Mouse (Mus musculus) 3T3-L1 (cell line): Measurements from ENCODE around the gene Ccdc13.

Source experiments
- DNase-seq: peaks from one replicate; pipeline ENCODE4 v3.0.0-alpha.2; 2015; ENCODE audit warnings: low read depth, low spot score

Gene Ccdc13

GRCm38 (mm10) chr9:121846526-121847118 is 7.4 kb upstream of the Ccdc13 start:
- DNase-seq, result peak; percentile 72

DNA sequence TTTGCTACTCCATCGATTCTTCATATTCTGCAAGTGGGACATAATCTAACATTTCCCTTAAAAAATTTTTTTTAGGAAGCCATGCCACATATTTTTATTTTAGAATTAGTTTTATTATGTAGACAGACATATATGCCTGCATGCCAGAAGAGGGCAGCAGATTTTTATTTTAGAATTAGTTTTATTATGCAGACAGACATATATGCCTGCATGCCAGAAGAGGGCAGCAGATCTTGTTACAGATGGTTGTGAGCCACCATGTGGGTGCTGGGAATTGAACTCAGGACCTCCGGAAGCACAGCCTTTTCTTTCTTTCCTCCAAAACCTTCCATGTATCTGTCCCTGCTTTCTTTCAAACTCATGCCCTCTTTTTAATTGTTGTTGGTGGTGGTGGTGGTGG is 3.7 kb upstream of the Ccdc13 start:
- peak; percentile 53 for DNase-seq

- no peak for DNase-seq
Observed at GRCm38 (mm10) chr9:121839622-121839965, 333 bp upstream of the Ccdc13 start.

GRCm38 (mm10) chr9:121838008-121838407 is 1.3 kb downstream of the Ccdc13 start:
- no peak for DNase-seq

DNA sequence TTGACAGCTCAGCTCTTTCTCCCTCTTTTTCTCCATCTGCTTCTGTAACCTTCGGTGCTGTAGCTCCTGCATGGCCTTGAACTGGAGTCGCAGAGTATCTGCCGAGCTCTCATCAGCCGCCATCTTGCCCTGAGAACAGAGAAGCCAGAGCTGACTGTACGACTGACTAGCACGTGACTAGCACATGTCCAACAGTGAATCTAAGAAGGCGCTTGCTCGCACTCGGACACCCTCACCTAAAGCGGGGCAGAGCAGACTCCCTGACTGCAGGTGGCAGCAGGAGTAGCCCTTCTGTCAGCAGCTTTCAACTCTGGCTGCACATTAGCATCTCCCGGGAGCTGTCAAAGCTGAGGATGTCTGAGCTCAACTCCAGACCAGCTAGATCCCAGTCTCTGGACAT is 5.4 kb downstream of the Ccdc13 start:
- DNase-seq, result no peak

DNA sequence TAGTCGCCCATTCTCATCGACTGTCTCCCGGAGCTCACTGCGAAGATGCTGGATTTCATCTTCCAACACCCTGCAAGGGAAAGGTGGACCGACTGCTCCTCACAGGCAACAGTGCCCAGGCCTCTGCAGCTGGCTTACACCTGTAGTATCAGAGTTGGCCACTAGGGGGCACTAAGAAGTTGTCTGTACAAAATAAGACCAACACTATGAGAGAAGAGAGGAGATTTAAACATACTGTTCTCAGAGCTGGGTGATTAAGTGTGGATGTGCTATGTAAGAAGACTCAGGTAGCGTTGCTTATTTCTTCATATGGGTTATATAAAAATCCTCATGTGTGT is 8.3 kb downstream of the Ccdc13 start:
- DNase-seq, result peak; percentile 92

DNA sequence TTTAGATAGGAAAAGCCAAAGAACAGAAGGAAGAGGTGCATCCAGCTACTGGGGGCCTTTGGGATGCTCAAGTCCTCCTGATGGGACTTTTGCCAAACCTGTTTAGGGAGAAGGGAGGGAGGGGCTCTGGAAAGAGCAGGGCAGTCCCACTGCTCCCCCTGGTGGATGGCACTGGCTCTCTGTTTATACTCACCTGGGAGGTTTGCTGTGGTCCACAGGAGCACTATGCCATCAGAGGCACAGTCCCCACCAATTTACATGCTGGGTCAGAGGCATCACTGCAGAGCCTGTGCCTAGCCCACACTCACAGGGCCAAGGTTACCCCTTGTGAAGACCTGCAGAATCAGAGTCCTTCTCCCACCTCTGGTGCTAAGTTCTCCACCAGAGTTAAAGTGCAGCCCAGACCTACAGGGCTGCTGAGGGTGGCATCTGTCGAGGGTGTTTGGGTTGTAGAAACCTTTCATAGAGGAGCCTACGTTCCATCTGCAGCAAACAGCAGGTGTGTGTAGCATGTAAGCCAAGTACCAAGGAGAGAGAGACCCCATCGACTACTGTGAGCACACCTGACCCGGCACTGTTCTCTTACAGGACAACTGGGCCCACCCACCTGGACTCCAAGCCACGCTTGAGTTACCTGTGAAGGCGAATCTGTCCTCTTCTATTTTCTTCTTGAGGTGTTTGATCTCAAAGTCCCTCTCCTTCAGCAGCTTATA is 8.9 kb downstream of the Ccdc13 start:
- peak; percentile 64 for DNase-seq

GRCm38 (mm10) chr9:121829270-121829992 is 9.8 kb downstream of the Ccdc13 start:
- no peak for DNase-seq

DNA sequence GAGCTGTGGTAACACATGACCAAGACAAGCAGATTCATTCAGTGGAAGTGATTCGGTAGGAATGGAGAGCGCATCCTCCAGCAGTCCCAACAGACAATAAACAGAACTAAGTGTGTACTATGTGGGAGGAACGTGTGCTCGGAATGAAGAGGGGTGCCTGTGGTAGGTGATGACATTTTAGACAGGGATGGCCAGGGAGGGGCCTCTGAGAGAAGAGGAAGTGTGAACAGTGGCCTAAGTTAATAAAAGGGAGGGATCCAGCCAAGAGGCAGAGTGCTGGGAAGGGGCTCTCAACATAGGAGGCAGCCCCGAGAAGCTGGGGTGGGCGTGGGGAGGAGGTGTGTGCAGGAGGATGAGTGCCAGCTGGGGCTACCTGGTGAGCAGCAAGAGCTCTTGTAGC is 10.9 kb downstream of the Ccdc13 start:
- no peak for DNase-seq

DNA sequence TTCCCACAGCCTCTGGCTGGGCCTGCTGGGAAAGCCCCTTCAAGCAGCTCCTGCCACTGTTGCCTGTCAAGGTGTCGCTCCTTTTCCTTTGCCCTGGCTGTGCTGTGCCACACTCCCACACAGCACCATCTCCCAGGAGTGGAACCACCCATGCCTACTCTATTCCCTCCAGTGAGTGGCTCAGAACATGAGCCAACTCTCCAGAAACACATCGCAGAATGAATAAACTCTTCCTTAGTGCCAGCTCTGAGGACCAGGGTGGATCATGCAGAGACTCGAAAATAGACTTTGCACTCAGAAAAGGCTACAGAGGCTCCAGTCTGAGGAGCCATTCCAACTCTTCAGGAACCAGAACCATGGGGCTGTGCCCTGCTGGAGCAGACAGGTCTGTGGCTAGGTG is 12.9 kb downstream of the Ccdc13 start:
- DNase-seq, result no peak

DNA sequence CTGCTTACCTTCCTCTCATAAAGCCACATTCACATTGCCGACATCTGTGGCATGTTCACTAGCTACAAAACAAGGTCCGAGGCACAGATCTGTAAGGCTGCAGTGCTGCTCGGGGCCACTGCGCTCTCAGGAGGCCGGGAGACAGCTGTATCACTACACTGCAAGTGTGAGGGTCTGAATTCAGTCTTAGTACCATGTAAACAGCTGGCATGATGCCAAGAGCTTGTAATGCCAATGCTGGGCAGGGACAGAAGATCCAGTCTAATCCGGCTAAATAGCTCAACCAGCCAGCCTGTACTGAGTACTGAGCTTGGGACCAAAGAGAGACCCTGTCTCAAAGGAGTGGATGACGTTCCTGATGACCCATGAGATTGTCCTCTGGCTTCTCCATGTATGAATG is 15.3 kb downstream of the Ccdc13 start:
- no peak for DNase-seq

DNA sequence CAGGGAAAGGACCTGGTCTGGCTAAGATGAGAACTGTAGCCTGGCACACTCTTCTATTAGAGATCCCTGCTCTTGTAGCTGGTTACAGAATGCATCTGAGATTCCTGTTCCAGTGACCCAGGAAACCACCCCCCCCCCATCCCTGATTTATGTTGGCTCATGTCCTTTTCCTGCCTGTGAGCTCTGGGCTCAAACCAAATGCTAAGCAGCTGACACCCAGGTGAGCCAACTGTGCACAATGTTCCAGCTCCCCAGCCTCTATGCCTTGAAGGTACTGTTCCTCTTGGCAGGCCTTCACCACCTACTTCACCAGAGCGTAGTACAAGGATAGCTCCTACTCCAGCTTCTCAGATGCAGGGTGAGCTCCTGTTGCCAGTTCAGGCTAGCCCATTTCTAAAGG is 16.2 kb downstream of the Ccdc13 start:
- no peak for DNase-seq

DNA sequence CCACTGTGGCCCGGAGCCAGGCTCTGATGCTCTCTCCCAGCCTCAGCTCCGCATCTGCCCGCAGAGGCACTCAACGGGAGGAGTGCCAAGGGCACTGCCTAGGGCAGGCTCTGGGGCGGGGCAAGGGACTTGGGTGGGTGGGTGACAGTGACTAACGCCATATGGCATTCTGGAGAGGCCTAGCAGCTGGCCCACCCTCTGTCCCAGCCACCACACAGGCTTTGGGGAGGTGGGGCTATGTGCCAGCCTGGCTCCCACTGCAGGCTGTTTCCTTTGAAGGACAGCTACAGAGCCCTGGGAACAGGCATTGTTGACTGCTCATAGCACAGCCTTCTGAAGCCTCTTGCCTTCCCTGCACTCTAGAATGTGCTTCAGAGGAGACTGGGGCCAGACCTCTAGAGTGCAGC is 16.7 kb downstream of the Ccdc13 start:
- DNase-seq, result no peak

- DNase-seq, result no peak
Observed at GRCm38 (mm10) chr9:121820765-121821164, 18.5 kb downstream of the Ccdc13 start.

DNA sequence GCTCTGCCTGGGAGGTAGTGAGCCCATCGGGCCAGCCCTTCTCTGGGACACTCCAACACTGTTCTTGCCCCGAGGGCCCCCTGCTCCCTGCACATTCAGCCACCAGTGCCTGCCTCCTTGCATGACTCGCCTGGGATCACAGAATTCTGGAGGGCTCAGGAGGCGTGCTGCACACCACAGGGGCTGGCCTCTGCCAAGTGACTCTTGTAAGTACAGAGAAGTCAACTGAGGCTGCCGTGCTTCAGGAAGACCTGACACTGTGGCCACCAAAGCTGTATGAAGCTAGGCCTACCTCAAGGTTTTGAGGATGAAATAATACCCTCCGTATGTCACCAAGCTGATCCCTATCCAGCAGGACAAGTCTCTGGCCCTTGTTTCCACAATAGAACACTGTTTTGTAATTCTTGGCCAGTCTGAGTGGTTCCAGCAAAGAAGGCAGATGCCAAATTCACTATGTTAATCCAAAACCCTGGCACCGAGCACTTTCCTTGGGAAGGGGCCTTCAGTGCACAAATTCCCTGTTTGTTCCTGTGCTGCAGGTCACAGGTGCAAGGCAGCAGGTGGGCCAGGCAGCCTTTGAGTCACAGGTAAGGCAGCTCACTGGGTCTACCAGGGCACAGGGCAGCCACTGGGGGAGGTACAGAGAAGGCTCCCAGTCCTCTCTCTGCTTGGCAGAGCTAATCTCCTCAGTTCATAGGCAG is 19.3 kb downstream of the Ccdc13 start:
- peak; percentile 46 for DNase-seq

DNA sequence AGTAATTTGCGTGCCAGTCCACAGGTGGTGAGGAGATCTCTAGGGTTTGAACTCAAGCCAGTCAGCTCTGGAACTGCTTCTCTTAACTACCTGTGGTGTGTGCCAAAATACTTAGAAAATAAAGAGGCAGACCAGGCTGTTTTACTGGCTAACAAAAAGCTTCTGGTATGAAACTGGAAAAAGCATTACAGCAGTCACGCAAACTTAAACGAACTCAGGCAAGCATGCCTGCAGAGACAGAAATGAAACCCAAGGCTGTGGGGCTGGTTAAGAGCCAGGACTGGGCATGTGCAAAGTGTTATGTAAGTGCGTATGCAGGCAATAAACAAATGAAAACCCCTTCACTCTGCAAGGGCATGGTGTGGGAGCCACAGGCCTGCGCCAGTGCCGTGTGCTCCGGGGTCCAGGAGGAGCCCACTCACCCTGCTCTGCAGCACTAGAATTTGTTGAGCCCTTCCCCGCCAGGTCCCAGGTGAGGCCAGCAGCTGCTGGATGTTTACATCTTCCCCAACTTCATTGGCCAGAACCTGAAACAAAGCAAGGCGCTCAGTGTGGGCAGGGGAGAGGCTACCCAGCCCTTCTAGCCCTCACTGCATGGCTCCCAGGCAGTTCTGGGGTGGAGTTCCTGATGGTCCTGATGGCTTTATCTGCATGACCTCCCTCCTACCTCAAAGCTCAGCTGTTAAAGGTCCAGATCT is 20.0 kb downstream of the Ccdc13 start:
- no peak for DNase-seq

- DNase-seq, result peak; percentile 59
Observed at GRCm38 (mm10) chr9:121815183-121815582, 24.1 kb downstream of the Ccdc13 start.

DNA sequence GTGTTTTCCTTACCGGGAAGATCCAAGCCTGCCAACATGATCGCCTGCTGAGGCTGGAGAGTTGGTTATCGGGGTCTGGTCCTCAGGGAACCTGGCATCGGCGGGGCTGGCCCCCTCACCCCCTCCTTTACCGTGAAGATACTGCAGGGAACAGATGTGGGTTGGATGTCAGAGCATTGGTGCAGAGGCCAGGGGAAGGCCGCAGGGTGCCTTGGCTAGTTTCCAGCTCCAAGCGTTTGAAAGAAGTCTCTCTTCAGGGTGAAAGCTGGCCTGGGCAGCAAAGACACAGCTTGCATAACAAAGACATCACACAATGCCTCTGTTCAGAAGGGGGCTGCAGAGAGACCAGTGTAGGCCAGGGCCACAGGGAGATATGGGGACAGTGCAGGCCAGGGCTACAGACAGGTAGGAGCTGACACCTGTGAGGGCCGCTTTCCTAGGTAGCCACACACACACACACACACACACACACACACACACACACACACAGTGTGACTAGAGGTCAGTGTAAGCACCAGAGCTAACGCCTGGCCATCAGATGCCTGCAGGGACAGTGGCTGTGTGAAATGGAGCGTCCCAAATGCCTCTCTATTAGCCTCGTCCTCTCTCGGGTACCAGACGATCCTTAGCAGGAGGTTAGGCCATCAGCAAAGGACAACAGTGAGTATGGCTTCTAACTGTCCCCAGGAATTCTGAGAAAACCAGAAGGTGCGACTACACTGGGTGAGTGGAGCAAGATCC is 29.0 kb downstream of the Ccdc13 start:
- no peak for DNase-seq

DNA sequence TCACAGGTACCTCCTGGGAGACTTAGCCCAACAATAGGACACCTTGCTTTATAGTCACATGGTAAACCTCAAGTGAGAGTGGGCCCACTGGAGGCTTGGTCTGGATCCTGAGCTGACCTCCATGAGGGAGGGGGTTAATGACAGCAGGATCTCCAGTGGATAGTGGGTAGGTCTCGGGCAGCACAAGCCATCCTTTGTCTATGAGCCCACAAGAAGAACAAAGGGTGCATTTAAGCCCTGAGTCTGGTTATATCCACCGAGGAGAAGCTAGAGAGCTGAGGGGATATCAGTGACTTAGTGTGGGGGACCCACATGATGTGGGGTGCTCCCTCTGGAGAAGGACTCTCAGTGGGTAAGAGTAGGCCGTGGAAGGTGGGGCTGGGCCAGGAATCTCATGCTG is 30.8 kb downstream of the Ccdc13 start:
- DNase-seq, result no peak

DNA sequence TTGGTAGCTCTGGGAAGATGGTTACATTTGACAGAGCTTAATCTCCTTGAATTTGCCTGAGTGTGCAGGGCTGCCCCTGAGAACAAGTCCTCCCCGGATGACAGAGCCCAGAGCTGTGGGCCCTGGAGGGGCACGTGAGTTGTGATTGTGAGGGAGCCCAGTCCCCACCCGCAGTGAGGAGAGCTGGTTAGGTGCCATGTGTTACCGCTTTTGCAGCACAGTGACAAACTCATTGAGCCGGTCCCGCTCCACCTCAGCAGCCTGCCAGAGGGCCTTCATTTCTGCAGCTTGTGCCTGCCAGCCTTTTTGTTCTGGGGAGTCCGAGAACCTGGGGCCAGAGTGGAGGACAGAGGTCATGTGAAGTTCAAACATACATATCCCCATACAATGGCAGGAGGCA is 31.3 kb downstream of the Ccdc13 start:
- no peak for DNase-seq

GRCm38 (mm10) chr9:121807546-121807945 is 31.7 kb downstream of the Ccdc13 start:
- no peak for DNase-seq
